Mouse (Mus musculus) liver, postnatal 0 days (tissue): ENCODE data around the gene Cnot6l.

Experiments
- CTCF ChIP-seq: sonication (generic); IDR thresholded peaks from 2 replicates; pipeline ENCODE4 v1.5.1; 2016; ENCODE audit warnings: antibody characterized with exemption, low read depth
- EP300 ChIP-seq: IDR thresholded peaks from 2 replicates; pipeline ENCODE4 v1.6.1; 2016; ENCODE audit warnings: antibody characterized with exemption, low read depth, mild to moderate bottlenecking

GRCm38 (mm10) chr5:96191251-96191650 lies 27.3 kb upstream of the Cnot6l start:
- TF ChIP-seq CTCF (no peak), EP300 (no peak)
